Mouse (Mus musculus) left cerebral cortex, adult 8-10 months (tissue): Measurements from ENCODE around the gene Gm8882. TPM values are rescaled to one million over a fixed set of nuclear protein-coding genes. Genes with fewer than 3 reads are reported as not detected.
"Not testable (repeated sequence)": the region's sequence is repeated elsewhere in the genome, so short reads cannot be mapped to it uniquely, and the experiment has no call there.

Experiments
- DNase-seq, 2 experiments: peaks; one replicate each; pipeline ENCODE4 v3.0.0; 2022; ENCODE audit warnings: low spot score in 2 of 2
- total RNA-seq, 4 experiments: library from RNA; stranded (reverse); gene quantifications; 2 replicates each; pipeline ENCODE4 v1.2.4; 2022

Gm8882 gene
- total RNA-seq = not detected

GRCm38 (mm10) chr6:132364034-132364433 lies at the start of gene Gm8882:
Gene Gm8882 (minus strand): TSS chr6:132364134.
- DNase-seq = not testable (repeated sequence)

- not testable (repeated sequence) for DNase-seq
These were observed 49.3 kb downstream of the Gm8882 start, which contains the start of gene Prpmp5 for GRCm38 (mm10) chr6:132314657-132315056. Gene Prpmp5 (minus strand): TSS chr6:132314757.

Other genes starting within 250 kb of the Gm8882 start
- not detected for gene Prb1, start 153.6 kb downstream of the Gm8882 start, total RNA-seq
- not detected for gene Prpmp5, start 49.4 kb downstream of the Gm8882 start, total RNA-seq
- gene Prh1, start 205.7 kb upstream of the Gm8882 start, total RNA-seq = not detected
- gene Prp2, start 231.8 kb upstream of the Gm8882 start, total RNA-seq = not detected